Mouse (Mus musculus) layer of hippocampus, adult 2 months (tissue): Measurements from ENCODE around the gene Efhd2. TPM values are rescaled to one million over a fixed set of nuclear protein-coding genes. Genes with fewer than 3 reads are reported as not detected.

ENCODE experiments used
- DNase-seq, 2 experiments: peaks; one replicate each; pipeline ENCODE4 v3.0.0; 2022; ENCODE audit warnings: low spot score in 2 of 2
- H3K27ac ChIP-seq: fragments of 200-600 bp; 2 replicates; pipeline ENCODE4 v1.8.1; 2022
- H3K4me3 ChIP-seq: fragments of 200-600 bp; 2 replicates; pipeline ENCODE4 v1.8.1; 2022; ENCODE audit warnings: mild to moderate bottlenecking
- CTCF ChIP-seq: fragments of 200-600 bp; conservative IDR thresholded peaks from 2 replicates; pipeline ENCODE4 v1.8.1; 2022; ENCODE audit warnings: antibody characterized with exemption, mild to moderate bottlenecking, moderate library complexity
- total RNA-seq, 2 experiments: library from RNA; stranded (reverse); gene quantifications; 2 replicates each; pipeline ENCODE4 v1.2.3; 2021

Gene Efhd2
- total RNA-seq, 2 experiments from 2014 or later, result 139 to 140 TPM

- Histone ChIP-seq H3K27ac (no peak overlapping the region; the same call in 1 of the 2 replicates), H3K4me3 (no peak overlapping the region)
- peak in 1 of 2 experiments; percentile 48 for DNase-seq
- TF ChIP-seq CTCF, result peak; percentile 77
Measured at GRCm38 (mm10) chr4:141809850-141810464, 64.8 kb downstream of the Efhd2 start.

Other genes with a start within 250 kb of the Efhd2 start
- gene Plekhm2, start 210.0 kb downstream of the Efhd2 start, total RNA-seq, result 10 to 100 TPM; 74.1 to 80.6 TPM
- not detected for gene Rsc1a1, start 189.3 kb downstream of the Efhd2 start, total RNA-seq
- 10 to 100 TPM; 42.8 to 50.1 TPM for gene Ddi2, start 151.5 kb downstream of the Efhd2 start, total RNA-seq
- not detected for gene Agmat, start 128.2 kb downstream of the Efhd2 start, total RNA-seq
- gene Dnajc16, start 84.0 kb downstream of the Efhd2 start, total RNA-seq, result 10 to 100 TPM; 45.3 to 45.4 TPM
- 10 to 100 TPM; 25.2 to 25.6 TPM for gene Casp9, start 81.3 kb downstream of the Efhd2 start, total RNA-seq
- gene Cela2a, start 48.8 kb downstream of the Efhd2 start, total RNA-seq, result not detected
- not detected for gene Ctrc, start 28.6 kb downstream of the Efhd2 start, total RNA-seq
- 10 to 100 TPM in 1 of 2 experiments, 1 to 10 TPM in 1; 8.8 to 13.0 TPM for gene Fhad1, start 140.2 kb upstream of the Efhd2 start, total RNA-seq
- 1 to 10 TPM; 3.9 to 4.5 TPM for gene Tmem51, start 209.4 kb upstream of the Efhd2 start, total RNA-seq